Mouse (Mus musculus) embryonic facial prominence, embryonic 12.5 days (tissue): ENCODE data around the gene Wdr83. TPM values are rescaled to one million over a fixed set of nuclear protein-coding genes. Genes with fewer than 3 reads are reported as not detected.
A peak's percentile ranks its signal among the peaks of the same experiment; 100 is the strongest.

Experiments used
- ATAC-seq: fragments of 200-750 bp; cut with Nextera tagmentation; 2 replicates; pipeline ENCODE4 v1.8.0; 2017; ENCODE audit not compliant: insufficient number of reproducible peaks, insufficient read depth, low FRiP score, low TSS enrichment
- H3K27ac ChIP-seq: fragments of 300-500 bp; sonication (generic); 2 replicates; pipeline ENCODE4 v1.5.1; 2016; ENCODE audit warnings: mild to moderate bottlenecking
- H3K27me3 ChIP-seq: fragments of 300-500 bp; sonication (generic); 2 replicates; pipeline ENCODE4 v1.6.1; 2016; ENCODE audit warnings: mild to moderate bottlenecking, moderate library complexity
- H3K36me3 ChIP-seq: fragments of 300-500 bp; sonication (generic); 2 replicates; pipeline ENCODE4 v1.6.1; 2016; ENCODE audit warnings: mild to moderate bottlenecking
- H3K4me1 ChIP-seq: fragments of 300-500 bp; sonication (generic); 2 replicates; pipeline ENCODE4 v1.6.1; 2016
- H3K4me2 ChIP-seq: fragments of 300-500 bp; sonication (generic); replicated peaks from 2 replicates; pipeline ENCODE4 v1.6.1; 2016; ENCODE audit warnings: mild to moderate bottlenecking, moderate library complexity
- H3K4me3 ChIP-seq: fragments of 300-500 bp; sonication (generic); 2 replicates; pipeline ENCODE4 v1.5.1; 2016; ENCODE audit warnings: mild to moderate bottlenecking
- H3K9ac ChIP-seq: fragments of 300-500 bp; sonication (generic); 2 replicates; pipeline ENCODE4 v1.6.1; 2016; ENCODE audit warnings: mild to moderate bottlenecking, moderate library complexity
- H3K9me3 ChIP-seq: fragments of 300-500 bp; sonication (generic); 2 replicates; pipeline ENCODE4 v1.6.1; 2016; ENCODE audit warnings: mild to moderate bottlenecking, moderate library complexity
- WGBS: fragments of 180-500 bp; shearing (Covaris S2); methylation state at CpG from one replicate; pipeline ENCODE4 v1.1.7; 2016; 5-methylcytosine and 5-hydroxymethylcytosine counted together
- microRNA-seq: library from miRNA; unstranded; fragments of <30 nt; microRNA quantifications from one replicate; pipeline ENCODE4, GENCODE M21; 2017
- polyA plus RNA-seq: library from polyadenylated mRNA; unstranded; fragments of >200 nt; fragmentation: Nextera tagmentation; extraction: Ambion mirVana; gene quantifications from 2 replicates; pipeline ENCODE4 v1.2.1, GENCODE M21; 2016

The Wdr83 gene
- polyA plus RNA-seq, 1 experiment from 2014 or later = 48.9 TPM

DNA sequence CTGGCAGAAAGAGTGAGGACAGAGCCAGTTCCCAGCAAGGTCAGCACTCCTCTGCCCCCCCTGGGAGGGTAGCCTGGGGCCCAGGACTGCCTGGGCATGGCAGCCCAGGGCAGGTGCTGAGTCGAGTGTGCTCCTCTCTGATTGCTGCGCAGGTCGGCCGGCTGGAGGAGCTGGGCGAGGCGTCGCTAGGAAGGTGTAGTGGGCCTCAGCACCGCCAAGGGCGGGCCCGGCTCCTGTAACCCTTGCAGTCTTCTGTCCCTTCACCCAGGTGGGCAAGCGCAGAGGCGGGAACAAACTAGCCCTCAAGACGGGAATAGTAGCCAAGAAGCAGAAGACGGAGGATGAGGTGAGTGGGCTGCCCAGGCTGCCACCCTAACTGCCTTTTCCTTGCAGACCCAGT, 51.8 kb downstream of the Wdr83 start:
- Histone ChIP-seq H3K4me3 (no peak overlapping the region), H3K36me3 (peaks cover 48% of the 10 kb centered on the region), H3K4me2 (peak overlapping the region; percentile 97), H3K9ac (no peak overlapping the region; the same call in 1 of the 2 replicates), H3K27ac (0 out of 2 replicates have a peak overlapping the region, but pooled peaks have one; percentile 23), H3K27me3 (no peaks in the 10 kb centered on the region), H3K9me3 (no peaks in the 10 kb centered on the region), H3K4me1 (peaks cover 30% of the 10 kb centered on the region)
- 88% methylated on average over 13 of the region's 14 CpGs for WGBS
- ATAC-seq = no peak

DNA sequence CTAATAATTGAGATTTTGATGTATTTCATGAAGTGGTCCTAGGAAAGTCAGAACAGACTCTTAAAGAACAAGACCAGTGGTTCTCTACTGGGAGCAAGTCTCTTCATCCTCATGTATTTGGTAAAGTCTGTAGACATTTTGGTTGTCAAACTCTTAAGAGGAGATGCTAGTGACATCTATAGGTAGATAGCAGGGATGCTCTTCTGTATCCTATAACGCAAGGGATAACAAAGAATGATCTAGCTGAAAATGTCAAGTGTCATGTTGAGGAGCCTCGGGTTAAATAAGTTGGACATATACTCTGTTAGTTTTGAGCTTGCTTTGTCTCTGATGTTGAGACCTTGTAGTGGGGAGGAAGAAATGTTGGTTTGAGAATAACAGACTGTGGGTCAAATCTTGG, 53.2 kb downstream of the Wdr83 start:
- peak overlapping the region; percentile 96 for H3K4me3 ChIP-seq
- peak overlapping the region; percentile 23; the same call in 1 of the 2 replicates for H3K27ac ChIP-seq
- peaks cover 52% of the 10 kb centered on the region for H3K36me3 ChIP-seq
- peak overlapping the region; percentile 97 for H3K4me2 ChIP-seq
- peaks cover 34% of the 10 kb centered on the region for H3K4me1 ChIP-seq
- H3K27me3 ChIP-seq = no peaks in the 10 kb centered on the region
- ATAC-seq = no peak
- peak overlapping the region; percentile 99 for H3K9ac ChIP-seq
- H3K9me3 ChIP-seq = no peaks in the 10 kb centered on the region
- 30% methylated on average over 2 of the region's 2 CpGs for WGBS

DNA sequence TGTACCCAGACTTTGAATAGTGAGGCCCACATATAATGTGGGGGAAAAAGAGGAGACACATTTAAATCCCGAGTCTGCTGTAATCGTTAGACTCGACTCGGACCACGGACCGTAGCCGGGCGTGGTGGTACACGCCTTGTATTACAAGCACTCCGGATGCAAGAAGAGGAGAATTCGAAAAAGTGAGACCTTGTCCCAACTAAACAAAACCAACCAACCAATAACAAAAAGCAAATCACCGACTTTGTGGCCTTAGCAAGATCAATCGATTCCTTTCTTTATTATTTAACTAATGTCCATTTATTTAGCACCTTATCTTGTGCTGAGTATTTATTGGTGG, 53.6 kb downstream of the Wdr83 start:
- H3K9ac ChIP-seq = peak overlapping the region; percentile 99
- peaks cover 52% of the 10 kb centered on the region for H3K36me3 ChIP-seq
- peaks cover 34% of the 10 kb centered on the region for H3K4me1 ChIP-seq
- peak overlapping the region; percentile 96 for H3K4me3 ChIP-seq
- ATAC-seq = no peak
- H3K9me3 ChIP-seq = no peaks in the 10 kb centered on the region
- 2% methylated on average over 13 of the region's 13 CpGs for WGBS
- H3K27ac ChIP-seq = peak overlapping the region; percentile 91
- no peaks in the 10 kb centered on the region for H3K27me3 ChIP-seq
- peak overlapping the region; percentile 97 for H3K4me2 ChIP-seq

DNA sequence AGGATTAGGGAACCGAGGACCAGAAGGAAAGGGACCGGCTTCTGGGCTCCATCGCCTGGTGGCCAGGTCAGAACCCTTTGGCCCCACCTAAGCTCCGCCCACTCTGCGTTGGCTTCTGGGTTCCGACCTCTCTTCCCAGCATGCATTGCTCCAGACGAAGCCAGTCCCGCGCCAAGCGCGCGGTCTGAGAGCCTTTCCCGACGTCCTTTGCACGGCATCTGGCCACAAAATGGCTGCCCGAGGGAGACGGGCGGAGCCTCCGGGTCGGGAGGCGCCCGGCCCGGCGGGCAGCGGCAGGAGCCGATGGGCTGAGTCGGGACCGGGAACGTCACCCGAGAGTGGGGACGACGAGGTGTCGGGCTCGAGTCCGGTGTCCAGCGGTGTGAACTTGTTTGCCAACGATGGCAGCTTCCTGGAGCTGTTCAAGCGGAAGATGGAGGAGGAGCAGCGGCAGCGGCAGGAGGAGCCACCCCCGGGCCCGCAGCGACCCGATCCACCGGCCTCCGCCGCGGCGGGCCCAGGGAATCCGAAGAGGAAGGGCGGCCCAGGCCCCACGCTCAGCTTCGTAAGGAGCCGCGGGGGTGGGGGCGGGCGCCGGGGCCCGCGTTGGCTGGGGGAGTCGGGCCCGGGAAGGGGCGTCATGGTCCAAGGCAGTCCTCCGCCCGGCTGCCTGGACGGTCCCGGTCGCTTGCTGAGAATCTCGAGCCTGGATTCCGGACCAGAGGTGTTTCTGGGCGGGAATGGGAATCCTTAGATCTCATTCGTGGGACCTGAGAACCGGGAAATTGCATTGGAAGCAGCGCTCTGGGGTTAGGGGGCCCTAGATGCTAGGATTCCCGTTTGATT, 54.2 kb downstream of the Wdr83 start, which contains the start of gene Trir:
Trir (plus strand) TSS at position 154 of the 846 bp plus-strand sequence.
- Histone ChIP-seq H3K9me3 (no peaks in the 10 kb centered on the region), H3K27ac (peak within 1 kb of the TSS; percentile 91), H3K4me1 (peaks cover 34% of the 10 kb centered on the region), H3K9ac (peak within 1 kb of the TSS; percentile 99), H3K27me3 (no peaks in the 10 kb centered on the region), H3K36me3 (peaks cover 52% of the 10 kb centered on the region), H3K4me2 (peak within 1 kb of the TSS; percentile 97), H3K4me3 (peak within 1 kb of the TSS; percentile 96)
- under 1% methylated on average over 70 of the region's 75 CpGs for WGBS
- ATAC-seq = peak; percentile 67

DNA sequence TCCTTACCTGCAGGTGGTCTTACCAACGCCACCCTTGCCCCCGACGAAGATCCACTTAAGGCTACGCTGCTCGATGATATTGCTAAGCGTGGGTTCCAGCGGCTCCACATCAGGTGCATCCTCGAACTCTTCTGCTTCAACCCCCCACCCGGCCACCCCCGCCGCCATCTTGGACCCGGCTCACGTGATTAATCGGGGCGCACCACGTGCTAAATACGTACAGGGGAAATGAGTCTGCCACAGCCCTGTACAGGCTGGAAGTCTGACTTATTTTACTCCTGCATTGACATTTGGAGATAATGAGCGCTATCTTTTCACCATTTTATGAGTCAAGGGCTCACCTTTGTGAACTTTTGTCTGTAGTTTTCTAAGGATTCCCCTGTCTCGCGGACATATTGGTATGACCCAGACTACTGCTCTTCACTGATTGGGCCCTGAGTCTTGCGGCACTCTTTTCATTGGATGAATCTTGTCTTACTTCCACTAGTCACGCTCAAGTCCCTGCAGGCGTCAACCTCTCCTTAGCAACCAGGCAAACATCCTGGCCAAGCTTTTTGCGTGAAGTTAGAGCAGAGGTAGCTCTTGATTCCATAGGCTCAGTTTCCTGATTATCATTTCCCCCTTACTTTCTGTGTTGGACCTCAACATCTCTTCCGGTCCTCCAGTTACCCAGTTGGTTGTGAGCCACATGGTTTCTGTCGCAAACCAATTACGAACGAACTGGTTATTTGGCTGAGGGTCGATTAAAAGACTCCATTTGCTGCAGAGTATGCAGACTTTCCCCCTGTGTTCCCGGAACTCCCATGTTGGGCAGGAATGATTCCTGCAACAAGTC, 55.8 kb downstream of the Wdr83 start, which contains the start of gene Asna1:
Asna1 (minus strand) TSS at position 184 of the 835 bp plus-strand sequence.
- Histone ChIP-seq H3K4me1 (peaks cover 34% of the 10 kb centered on the region), H3K9ac (peak within 1 kb of the TSS; percentile 80), H3K9me3 (no peaks in the 10 kb centered on the region), H3K4me3 (peak within 1 kb of the TSS; percentile 96), H3K4me2 (peak within 1 kb of the TSS; percentile 97), H3K27ac (peak within 1 kb of the TSS; percentile 91), H3K36me3 (peaks cover 51% of the 10 kb centered on the region), H3K27me3 (no peaks in the 10 kb centered on the region)
- peak; percentile 87 for ATAC-seq
- 7% methylated on average over 30 of the region's 30 CpGs for WGBS

Small RNA genes within 50 kb of the gene (microRNA-seq; reads per million reads assigned to microRNA genes)
- gene Gm23388 (4.4 reads per million, percentile 18 among the genes with 10 or more reads in this experiment), gene Mir7070 (0.73 reads per million)

Other genes with a start within 250 kb of the Wdr83 start
- gene Gadd45gip1, start 249.8 kb downstream of the Wdr83 start, polyA plus RNA-seq = 46.7 and 46.8 TPM in 2 replicates
- 96.0 TPM in 2 replicates for gene Rad23a, start 240.6 kb downstream of the Wdr83 start, polyA plus RNA-seq
- 919 and 944 TPM in 2 replicates for gene Calr, start 234.4 kb downstream of the Wdr83 start, polyA plus RNA-seq
- 106 and 108 TPM in 2 replicates for gene Farsa, start 224.3 kb downstream of the Wdr83 start, polyA plus RNA-seq
- gene Syce2, start 209.2 kb downstream of the Wdr83 start, polyA plus RNA-seq = 84.1 and 91.7 TPM in 2 replicates
- gene Gcdh, start 187.4 kb downstream of the Wdr83 start, polyA plus RNA-seq = 44.3 and 45.2 TPM in 2 replicates
- gene Klf1, start 179.4 kb downstream of the Wdr83 start, polyA plus RNA-seq = 4.7 and 5.4 TPM in 2 replicates
- gene Dnase2a, start 172.7 kb downstream of the Wdr83 start, polyA plus RNA-seq = 14.8 and 15.4 TPM in 2 replicates
- 5.3 and 5.7 TPM in 2 replicates for gene Mast1, start 143.9 kb downstream of the Wdr83 start, polyA plus RNA-seq
- 0.50 and 0.52 TPM in 2 replicates for gene Rtbdn, start 134.3 kb downstream of the Wdr83 start, polyA plus RNA-seq
- not detected in 2 replicates for gene Gm49661, start 111.9 kb downstream of the Wdr83 start, polyA plus RNA-seq
- gene Prdx2, start 111.7 kb downstream of the Wdr83 start, polyA plus RNA-seq = 1,038 and 1,130 TPM in 2 replicates
- gene Rnaseh2a, start 111.5 kb downstream of the Wdr83 start, polyA plus RNA-seq = 104 and 115 TPM in 2 replicates
- 8.0 and 9.0 TPM in 2 replicates for gene Junb, start 102.6 kb downstream of the Wdr83 start, polyA plus RNA-seq
- gene Hook2, start 90.7 kb downstream of the Wdr83 start, polyA plus RNA-seq = 20.6 TPM in 2 replicates
- 0.08 TPM in 1 of 2 replicates, not detected in the other for gene Best2, start 66.8 kb downstream of the Wdr83 start, polyA plus RNA-seq
- gene Asna1, start 56.0 kb downstream of the Wdr83 start, polyA plus RNA-seq = 125 and 132 TPM in 2 replicates
- 160 and 176 TPM in 2 replicates for gene Trir, start 54.5 kb downstream of the Wdr83 start, polyA plus RNA-seq
- gene Tnpo2, start 44.4 kb downstream of the Wdr83 start, polyA plus RNA-seq = 31.7 and 33.3 TPM in 2 replicates
- gene Fbxw9, start 21.3 kb downstream of the Wdr83 start, polyA plus RNA-seq = 32.8 and 35.8 TPM in 2 replicates
- gene Gm5741, start 13.3 kb downstream of the Wdr83 start, polyA plus RNA-seq = 0.90 TPM in 1 of 2 replicates, not detected in the other
- gene Dhps, start 9.5 kb downstream of the Wdr83 start, polyA plus RNA-seq = 66.8 and 67.9 TPM in 2 replicates
- 118 and 128 TPM in 2 replicates for gene Wdr83os, start 566 bp downstream of the Wdr83 start, polyA plus RNA-seq
- 25.9 and 27.6 TPM in 2 replicates for gene Man2b1, start 2.0 kb upstream of the Wdr83 start, polyA plus RNA-seq
- 2.3 and 3.2 TPM in 2 replicates for gene Zfp791, start 41.8 kb upstream of the Wdr83 start, polyA plus RNA-seq
- gene Cks1brt, start 70.6 kb upstream of the Wdr83 start, polyA plus RNA-seq = not detected in 2 replicates
- gene Olfr371, start 144.7 kb upstream of the Wdr83 start, polyA plus RNA-seq = not detected in 2 replicates
- 118 and 124 TPM in 2 replicates for gene Orc6, start 218.3 kb upstream of the Wdr83 start, polyA plus RNA-seq
- gene Vps35, start 218.5 kb upstream of the Wdr83 start, polyA plus RNA-seq = 141 and 150 TPM in 2 replicates